Mouse (Mus musculus) hematopoietic stem cell, adult 5-6 weeks (primary cell): Measurements from ENCODE around the gene Slc38a7. TPM values are rescaled to one million over a fixed set of nuclear protein-coding genes. Genes with fewer than 3 reads are reported as not detected.
A peak's percentile ranks its signal among the peaks of the same experiment; 100 is the strongest.
"Not testable (repeated sequence)": the region's sequence is repeated elsewhere in the genome, so short reads cannot be mapped to it uniquely, and the experiment has no call there.

Experiments used
- ATAC-seq, 2 experiments: fragments of 125-278 bp in 1 of 2; replicated peaks in 1 of 2; 2 replicates each; pipeline ENCODE4 v1.8.0; 2016 to 2017; ENCODE audit warnings: inconsistent platforms in 2 of 2, mild to moderate bottlenecking in 2 of 2, moderate number of reproducible peaks in 2 of 2, low read depth in 1 of 2, moderate TSS enrichment in 1 of 2; ENCODE audit not compliant: low FRiP score in 2 of 2, poor library complexity in 2 of 2, severe bottlenecking in 2 of 2, insufficient read depth in 1 of 2, low TSS enrichment in 1 of 2
- total RNA-seq: library from RNA; stranded (forward); fragments of 172-1452, 232-1000 nt; gene quantifications from 2 replicates; pipeline ENCODE4 v1.2.3, GENCODE M21; 2017

Slc38a7 gene
- total RNA-seq: 6.0 and 9.5 TPM in 2 replicates

DNA sequence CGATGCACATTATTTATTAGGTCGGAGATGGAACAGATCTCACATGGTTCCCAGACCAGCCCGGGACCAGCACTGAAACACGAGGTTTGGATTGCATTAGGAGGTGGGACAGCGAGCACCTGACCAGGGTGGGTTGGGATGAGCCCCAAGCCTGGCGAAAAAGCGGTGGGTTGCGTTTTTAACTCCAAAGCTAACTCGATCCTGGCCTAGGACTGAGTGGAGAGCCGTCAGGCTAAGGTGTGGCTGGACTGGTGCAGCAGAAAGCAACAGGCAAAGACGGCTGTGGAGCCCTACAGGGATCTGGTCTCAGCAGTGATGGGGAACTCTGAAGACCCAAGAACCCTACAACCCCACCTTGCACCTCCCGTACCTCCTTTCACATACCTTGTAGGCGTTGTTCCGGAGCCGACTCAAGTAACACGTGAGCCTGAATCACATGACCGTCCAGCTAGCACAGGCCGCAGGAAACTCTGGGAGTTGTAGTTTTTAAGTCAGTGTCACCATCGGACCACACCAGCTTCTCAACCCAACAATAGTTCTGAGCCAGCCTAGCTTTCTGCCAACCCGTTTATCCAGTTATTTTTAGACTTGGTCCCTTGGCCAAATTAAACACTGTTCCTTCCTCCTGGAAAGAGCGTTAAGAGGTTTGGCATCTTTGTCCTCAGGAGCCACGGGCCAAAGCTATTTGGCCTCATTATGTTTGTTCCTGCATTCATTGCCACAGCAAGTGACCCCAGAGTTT, at the start of gene Slc38a7:
Slc38a7 (minus strand) TSS at position 438 of the 742 bp plus-strand sequence.
- peak; percentile 87 to 92 for ATAC-seq

DNA sequence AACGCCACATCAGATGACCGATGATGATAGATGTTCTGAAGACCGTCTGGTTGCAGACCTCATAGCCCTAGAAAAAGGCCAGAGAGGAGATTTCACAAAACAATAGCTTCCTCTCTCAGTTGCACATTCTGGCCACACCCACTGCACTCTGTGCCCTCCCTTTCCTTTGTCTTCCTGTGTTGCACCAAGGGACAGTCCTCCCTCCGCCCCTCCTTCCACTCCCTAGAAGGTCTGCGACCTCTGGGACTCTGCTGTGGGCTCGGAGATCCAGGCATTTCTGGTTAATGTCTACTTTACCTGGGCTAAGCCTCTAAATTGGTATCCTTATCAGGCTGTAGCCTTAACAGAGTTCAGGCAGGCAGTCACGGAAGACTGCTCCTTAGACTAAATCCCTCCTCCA, 48.5 kb upstream of the Slc38a7 start:
- peak; percentile 67 to 74; a peak in 3 of 4 replicates for ATAC-seq

DNA sequence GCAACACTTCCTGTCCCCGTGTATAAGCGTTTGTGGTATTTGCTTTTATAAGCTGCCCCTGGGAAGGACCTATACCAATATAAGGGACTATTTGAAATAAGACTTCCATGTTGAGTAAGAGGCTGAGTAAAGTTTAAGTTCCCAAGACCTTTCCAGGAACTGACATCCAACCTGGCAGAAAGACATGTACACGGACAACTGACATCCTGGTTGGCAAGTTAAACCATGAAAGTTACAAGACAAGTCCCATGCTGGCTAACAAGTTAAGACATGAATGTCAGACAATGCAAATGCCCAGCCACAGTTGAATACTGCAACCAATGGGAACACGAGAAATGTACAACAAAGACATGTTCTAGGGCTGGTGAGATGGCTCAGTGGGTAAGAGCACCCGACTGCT, 40.4 kb upstream of the Slc38a7 start:
- no peak for ATAC-seq

- ATAC-seq: peak; percentile 93 to 95
Measured at GRCm38 (mm10) chr8:95888285-95889136, 35.2 kb upstream of the Slc38a7 start, which contains the start of gene Got2. Gene Got2, minus strand, starts transcription at chr8:95888547.

DNA sequence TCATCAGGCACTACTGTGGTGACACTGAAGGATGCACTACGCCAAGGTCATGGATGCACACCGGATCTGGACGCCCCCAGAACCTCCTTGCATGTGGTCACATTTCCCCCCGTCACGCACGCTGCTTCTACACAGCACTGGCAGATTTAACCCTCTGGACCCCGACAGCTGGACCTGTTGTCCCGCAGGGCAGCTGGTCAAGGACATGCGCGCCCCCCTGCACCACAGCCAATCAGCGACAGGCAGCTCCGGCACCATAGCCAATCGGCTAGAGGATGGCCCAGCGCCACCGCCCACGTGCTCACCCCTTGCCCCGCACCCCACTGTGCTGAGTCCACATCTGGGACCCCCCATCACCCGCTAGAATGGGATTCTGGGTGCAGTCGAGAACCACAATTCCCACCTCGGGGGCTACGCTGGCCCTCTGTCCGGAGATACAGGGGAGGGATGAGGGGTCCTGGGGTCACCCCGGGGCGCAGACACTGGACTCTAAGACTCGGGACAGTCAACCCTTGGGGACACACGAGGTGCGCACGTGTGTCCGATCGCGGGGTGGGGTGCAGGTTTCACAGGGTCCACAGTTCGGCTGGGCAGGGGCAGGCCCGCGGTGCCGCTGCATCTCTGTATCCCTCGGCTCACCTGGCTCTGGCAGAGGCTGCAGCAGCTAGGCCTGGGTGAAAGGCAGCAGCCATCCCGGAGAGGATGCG, 34.4 kb upstream of the Slc38a7 start:
- peak; percentile 71 to 86 for ATAC-seq

DNA sequence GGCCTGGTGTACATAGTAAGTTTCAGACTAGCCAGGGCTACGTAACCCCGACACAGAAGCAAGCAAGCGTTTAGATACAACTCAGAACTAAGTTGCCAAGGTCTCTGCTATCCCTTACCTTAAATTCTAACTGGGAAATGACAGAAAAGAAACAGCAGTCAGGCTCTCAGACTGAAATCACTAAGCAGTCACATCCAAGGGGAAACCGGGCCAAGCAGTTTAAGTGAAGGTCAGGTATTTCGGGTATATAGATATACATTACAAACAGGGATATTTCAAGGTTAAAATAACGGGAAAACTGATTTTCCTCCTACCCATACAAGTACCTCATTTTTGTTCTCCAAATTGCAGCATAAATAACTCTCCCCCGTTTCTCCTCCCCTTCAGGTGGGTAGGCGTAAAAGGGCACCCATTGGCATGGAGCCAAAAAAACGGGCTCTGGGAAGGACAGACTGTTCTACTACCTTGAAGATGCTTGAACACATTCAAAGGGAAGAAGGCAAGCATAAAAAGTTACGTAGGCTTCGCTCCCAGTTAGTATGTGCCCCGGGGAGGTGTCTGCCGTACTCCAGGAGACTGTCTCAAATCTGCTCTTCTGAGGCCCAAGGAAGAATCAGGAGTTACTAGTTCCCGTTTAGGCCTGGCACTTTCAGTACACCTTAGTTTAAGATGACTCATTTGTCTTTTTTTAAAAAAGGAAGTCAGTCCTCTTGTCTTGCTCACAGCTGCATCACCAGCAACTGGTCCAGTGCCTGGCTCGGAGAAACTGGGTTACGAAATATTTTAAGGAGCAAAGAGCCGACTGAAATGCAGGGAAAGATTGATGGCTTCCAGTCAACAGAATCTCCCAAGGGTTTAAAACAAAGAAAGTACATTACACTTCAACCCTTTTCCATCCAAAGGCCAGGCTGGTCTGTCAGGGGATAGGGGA, 33.6 kb upstream of the Slc38a7 start:
- ATAC-seq: peak; percentile 9 to 30; a peak in 2 of 4 replicates

DNA sequence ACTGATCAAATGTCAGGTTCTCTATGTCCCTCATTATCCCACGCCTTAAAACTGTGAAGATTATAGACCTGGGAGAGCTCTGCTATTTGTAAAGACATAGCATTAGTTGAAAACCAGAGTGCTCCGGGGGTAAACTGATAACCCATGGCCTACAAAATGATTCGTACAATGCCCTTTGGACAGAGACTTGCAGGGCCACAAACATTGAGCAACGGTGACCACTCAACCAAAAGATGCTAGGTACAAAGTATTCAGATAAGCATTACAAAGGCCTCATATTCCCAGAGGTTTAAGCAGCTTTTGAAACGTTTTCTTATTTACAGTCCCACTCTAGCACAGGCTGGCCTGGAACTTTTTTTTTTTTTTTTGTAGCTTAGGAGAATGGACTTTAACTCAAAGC, 32.6 kb upstream of the Slc38a7 start:
- ATAC-seq: no peak

DNA sequence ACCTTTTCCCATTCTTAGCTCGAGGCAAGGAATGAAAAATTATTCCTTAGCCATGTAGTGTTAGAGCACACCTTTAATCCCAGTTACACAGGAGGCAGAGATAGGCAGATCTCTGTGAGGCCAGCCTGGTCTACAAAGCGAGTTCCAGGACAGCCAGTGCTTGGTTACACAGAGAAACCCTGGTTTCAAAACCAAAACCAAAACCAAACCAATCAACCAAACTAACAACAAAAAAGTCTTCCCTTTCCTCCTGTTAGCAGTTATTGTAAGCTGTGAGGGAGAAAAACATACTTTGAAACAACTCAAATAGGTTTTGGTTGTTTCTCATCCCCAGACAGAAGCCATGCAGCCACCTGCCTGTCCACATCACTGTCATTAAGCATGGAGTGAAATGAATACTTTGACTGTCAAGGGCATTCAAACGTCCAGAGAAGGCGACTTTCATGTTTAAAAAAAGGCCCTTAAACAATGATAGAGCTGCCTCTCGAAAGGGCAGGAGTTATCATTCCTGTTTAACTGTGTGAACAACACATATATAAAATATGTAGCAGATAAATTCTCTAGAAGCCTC, 32.0 kb upstream of the Slc38a7 start:
- no peak for ATAC-seq

GRCm38 (mm10) chr8:95884491-95884890, 31.2 kb upstream of the Slc38a7 start:
- no peak for ATAC-seq

GRCm38 (mm10) chr8:95882191-95882590, 28.9 kb upstream of the Slc38a7 start:
- ATAC-seq: 0 out of 4 replicates have a peak, but pooled peaks of 1 of the 2 experiments have one; percentile 20

- no peak for ATAC-seq
Measured at GRCm38 (mm10) chr8:95881576-95881975, 28.2 kb upstream of the Slc38a7 start.

- no peak for ATAC-seq
Measured at GRCm38 (mm10) chr8:95879823-95880222, 26.5 kb upstream of the Slc38a7 start.

DNA sequence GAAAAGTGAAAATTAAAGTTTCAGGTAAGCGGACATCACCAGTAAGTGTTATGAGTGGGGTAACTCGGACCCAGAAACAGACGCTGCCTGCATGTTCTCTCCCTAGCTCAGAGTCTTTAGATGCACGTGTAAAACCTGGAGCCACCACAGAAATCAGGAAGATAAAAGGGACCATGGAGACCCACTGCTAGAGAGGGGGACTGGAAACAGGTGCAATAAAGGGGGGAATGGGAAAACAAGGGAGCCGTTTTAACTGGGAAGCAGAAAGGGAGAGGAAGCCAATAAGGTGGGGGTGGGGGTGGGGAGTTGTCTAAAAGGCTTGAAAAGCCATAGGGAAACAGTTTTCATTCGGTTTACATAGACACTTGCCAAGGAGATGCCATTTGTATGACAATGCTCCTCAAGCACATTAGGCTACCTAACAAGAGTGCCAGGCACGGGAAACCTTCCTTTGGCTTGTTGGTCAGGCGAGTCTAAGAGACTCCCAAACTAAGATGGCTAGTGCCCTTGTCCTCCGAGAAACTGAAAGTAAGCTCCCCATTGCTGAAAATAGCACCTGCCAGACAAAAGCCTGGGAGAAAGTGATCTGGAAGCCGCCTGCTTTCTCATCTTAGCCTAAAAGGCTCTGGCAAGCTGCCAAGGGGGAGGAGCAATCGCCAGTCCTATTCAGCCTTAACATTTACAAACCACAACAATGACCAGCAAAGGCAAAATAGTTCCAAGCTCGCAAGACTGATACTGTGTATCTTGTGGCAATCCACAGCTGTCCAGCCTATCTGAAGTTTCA, 25.0 kb upstream of the Slc38a7 start:
- peak in 1 of 2 experiments; percentile 39; a peak in 2 of 4 replicates for ATAC-seq

DNA sequence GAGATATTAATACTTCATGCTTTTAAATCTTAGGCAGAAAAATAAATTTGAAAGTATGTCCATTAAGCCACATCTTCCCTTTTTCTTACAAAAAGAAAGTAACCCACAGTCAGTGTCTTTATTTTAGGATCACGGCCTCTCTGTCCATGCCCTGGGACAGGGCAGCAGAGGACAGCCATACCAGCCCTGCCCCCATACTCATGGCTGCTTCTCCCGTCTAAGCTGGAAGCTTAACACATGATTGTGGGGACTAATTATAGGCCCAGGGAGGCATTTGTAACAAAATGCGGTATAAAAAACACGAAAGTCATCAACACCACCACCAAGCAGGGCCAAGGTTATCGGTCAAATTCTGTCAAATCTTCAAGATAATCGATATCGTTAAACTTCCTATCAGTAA, 21.9 kb upstream of the Slc38a7 start:
- ATAC-seq: no peak

DNA sequence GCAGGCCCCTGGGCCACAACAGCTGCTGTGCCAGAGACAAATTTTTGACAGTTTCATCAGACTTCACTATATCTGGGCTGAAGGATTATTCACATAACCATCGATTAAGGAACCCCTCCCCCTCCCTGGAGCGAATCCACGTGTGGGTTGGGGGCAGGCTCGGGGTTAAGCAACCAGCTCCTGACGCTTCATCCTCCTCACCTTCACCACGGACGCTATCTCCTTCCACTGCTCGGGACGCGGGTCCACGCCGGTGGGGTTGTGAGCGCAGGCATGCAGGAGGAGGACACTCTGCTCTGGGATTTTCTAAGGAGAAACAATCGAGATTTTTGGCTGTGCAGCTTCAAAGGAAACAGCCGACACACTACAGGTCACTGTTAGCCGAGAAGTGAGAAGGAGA, 18.4 kb upstream of the Slc38a7 start:
- no peak for ATAC-seq

DNA sequence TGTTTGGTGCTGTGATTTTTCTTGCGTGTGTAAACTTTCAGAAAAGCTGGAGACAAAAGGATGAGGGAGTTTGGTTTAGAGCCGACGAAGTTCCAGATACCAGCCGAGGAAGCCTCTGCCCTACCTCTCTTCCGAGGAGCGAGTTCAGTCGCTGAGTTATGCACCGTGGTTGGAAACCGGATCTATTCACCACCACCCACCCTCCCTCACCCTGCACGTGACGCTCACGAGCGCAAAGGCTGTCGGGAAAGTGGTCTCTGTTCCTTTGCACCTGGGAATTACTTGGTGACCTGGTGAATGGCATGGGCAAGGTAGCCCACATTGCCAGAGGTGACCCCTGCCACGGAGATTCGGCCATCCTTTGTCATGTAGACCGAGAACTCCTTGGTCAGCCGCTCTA, 11.5 kb upstream of the Slc38a7 start:
- not testable (repeated sequence) for ATAC-seq
